Mouse (Mus musculus) fibroblast of lung, adult 2 months (primary cell): ENCODE results near the gene Lamp2.
"Not testable (repeated sequence)": the region's sequence is repeated elsewhere in the genome, so short reads cannot be mapped to it uniquely, and the experiment has no call there.

Experiments used
- DNase-seq: peaks from one replicate; pipeline ENCODE4 v3.0.0-alpha.2; 2011; ENCODE audit warnings: low read depth

The Lamp2 gene

DNA sequence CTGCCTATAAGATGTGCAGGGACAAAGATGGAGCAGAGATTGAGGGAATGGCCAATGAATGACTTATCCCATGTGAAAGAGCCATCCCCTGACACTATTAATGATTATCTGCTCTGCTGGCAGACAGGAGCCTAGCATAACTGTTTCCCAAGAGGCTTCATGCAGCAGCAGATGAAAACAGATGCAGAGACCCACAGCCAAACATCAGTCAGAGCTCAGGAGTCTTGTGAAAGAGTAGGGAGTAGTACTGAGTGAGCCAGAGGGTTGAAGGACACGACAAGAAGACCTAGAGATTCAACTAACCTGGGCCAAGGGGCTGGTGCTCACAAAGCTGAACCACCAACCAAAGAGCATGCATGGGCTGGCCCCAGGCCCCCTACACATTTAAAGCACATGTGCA is 30.2 kb downstream of the Lamp2 start:
- DNase-seq: no peak

DNA sequence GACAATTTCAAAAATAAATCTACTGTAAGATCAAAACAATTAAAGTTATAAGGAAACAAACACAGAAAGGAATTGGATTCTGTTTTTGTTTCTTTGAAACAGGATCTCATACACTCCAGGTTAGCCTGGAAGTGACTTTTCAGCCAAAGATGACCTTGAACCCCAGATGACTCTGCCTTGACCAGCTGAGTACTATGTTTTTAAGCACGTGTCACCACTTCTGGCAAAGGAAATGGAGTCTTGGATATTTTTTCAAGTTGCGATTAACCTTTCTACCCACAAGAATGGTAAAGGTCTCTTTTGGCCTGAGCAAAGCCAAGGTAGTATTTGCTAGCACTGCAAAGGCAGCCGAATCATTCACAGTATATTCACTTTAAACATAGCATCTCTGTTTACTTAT is 33.2 kb downstream of the Lamp2 start:
- no peak for DNase-seq

DNA sequence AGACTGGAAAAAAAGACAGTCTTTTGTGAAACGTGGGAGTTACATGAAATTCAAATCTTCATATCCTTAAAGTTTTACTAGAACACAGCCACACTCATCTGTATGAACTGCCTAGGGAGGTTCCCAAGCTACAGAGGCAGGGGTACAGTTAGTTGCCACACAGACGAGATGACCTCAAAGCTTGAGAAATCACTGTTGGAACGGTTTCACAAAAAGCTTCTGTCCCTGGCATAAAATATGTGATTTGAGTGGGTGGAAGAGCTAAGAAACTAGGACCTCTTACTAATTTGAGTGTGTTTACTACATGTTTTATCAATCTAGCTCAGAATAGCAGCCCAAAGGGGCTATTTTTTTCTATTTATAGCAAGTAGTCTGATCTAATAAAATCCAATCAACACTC is 33.9 kb downstream of the Lamp2 start:
- DNase-seq: no peak

DNA sequence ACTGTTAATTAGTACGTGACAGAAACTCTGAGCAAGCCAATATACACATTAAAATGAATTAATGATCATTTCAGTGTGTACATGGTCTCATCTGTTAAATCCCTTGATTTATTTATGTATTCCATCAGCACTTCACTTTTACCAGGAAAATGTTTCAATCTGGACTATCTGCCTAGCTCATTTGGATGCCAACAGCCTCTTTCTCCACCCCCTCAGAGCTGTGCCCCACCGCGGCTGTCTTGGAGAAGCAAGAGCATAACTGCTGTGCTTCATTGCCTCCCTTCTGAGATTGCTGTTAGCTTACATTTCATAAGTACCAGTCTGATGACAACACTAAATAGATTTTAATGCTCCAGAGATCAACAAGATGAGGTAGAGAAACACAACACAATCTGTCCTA is 52.4 kb downstream of the Lamp2 start:
- no peak for DNase-seq

DNA sequence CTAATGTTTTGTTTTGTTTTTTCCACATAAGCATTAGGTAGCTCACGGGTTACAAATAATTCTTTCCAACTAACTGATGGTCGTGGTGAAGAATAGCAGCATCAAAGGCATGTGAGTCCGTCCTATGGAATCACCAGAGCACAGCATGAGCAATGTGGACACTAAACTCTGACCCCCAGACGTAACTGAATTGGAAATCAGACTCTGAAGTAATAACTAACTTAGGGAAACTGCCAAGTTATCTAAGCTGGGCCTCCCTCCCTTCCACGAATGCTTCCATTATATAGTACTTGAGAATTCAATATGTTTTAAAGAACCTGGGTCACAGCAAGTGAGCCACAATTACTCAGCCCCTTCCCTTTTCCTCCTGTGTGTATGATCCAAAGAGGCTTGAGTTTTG is 53.3 kb downstream of the Lamp2 start:
- no peak for DNase-seq

DNA sequence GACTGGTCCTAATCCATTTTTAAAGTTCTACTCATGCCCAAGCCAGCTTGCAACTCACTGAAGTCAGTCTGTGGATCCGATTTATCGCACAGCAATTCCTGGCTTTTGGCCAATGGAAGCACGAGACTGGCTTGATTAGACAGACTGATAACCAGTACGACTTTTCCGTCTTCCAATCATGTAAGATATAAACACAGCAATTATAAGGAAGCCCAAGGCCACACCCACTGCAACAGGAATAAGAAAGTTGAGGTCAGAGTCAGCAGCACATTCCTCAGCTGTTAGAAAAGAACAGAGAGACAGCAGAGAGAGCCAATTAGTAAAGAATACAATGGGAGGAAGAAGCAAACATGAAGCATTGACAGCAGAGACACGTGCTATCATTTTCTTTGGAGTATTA is 54.2 kb downstream of the Lamp2 start:
- no peak for DNase-seq

DNA sequence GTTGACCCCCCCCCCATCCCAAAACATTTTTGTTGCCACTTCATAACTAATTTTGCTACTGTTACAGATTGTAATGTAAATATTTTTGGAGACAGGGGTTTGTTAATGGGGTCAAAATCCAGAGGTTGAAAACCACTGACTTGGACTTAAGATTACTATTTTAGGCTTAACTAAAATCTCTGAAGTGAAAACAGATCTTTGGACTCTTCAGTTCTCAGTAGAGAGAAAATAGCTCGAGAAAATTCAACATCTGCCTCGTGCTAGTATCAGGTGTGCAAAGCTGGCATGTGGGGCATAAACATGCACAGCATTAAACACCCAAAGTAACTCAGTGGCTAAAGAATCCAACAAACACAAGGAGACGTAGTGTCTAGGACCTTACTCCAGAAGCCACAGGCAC is 55.6 kb downstream of the Lamp2 start:
- no peak for DNase-seq

GRCm38 (mm10) chrX:38399671-38400070 is 56.6 kb downstream of the Lamp2 start:
- no peak for DNase-seq

DNA sequence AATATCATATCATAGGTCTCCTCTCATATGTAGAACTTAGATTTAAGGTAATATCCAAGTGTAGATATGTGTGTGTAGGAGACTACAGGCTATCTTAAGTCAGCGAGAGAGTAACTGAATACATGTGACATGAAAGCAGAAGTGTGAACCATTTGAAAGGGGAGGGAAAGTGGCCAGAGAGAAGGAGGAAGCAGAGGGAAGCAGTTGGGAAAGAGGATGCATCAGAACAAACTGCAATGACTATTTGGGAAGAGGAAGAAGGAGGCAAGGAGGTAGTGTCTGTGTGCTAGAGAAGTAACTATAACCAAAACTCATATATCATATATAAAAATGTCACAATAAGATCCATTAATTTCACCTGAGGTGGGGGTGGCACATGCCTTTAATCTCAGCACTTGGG is 83.1 kb downstream of the Lamp2 start:
- DNase-seq: not testable (repeated sequence)

- not testable (repeated sequence) for DNase-seq
Measured at GRCm38 (mm10) chrX:38364621-38365020, 91.6 kb downstream of the Lamp2 start.

DNA sequence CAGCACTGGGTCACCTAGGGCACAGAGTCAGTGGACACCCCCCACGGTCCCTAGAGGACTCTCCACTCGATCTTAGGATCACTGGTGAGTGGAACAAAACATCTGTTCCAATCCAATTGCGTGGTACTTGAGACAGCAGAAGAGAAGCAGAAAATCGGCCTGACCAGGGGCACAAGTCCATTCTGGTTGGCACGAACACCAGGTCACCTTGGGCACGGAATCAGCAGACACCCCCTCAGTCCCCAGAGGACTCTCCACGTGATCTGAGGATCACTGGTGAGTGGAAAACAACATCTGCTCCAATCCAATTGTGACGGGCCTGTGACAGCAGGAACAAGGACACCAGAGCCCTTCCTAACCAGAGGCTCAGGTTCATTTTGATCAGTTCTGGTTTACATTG is 94.2 kb downstream of the Lamp2 start:
- no peak for DNase-seq
